Mouse (Mus musculus): ENCODE measurements around the gene Itpr2.

Itpr2 gene

GRCm38 (mm10) chr6:146111781-146112180 is 390.2 kb downstream of the Itpr2 start:
- no peak for DNase-seq (ENCODE audit: low read depth, low spot score)

- no peak for DNase-seq (ENCODE audit: low read depth, low spot score)
Observed at GRCm38 (mm10) chr6:146110832-146111741, 390.9 kb downstream of the Itpr2 start.

GRCm38 (mm10) chr6:146110425-146110824 is 391.6 kb downstream of the Itpr2 start:
- DNase-seq (ENCODE audit: low read depth, low spot score), result no peak

- DNase-seq (ENCODE audit: low read depth, low spot score), result no peak
Observed at GRCm38 (mm10) chr6:146108695-146109094, 393.3 kb downstream of the Itpr2 start.

- DNase-seq (ENCODE audit: low read depth, low spot score), result no peak
Observed at GRCm38 (mm10) chr6:146107117-146107832, 394.7 kb downstream of the Itpr2 start.

GRCm38 (mm10) chr6:146083056-146083961 is 418.7 kb downstream of the Itpr2 start:
- DNase-seq (ENCODE audit: low read depth, low spot score), result no peak

- DNase-seq (ENCODE audit: low read depth, low spot score), result no peak
Observed at GRCm38 (mm10) chr6:146082476-146082875, 419.5 kb downstream of the Itpr2 start.

- no peak for DNase-seq (ENCODE audit: low read depth, low spot score)
Observed at GRCm38 (mm10) chr6:146081578-146081977, 420.4 kb downstream of the Itpr2 start.

GRCm38 (mm10) chr6:146080546-146081512 is 421.2 kb downstream of the Itpr2 start:
- DNase-seq (ENCODE audit: low read depth, low spot score), result no peak

GRCm38 (mm10) chr6:146079734-146080443 is 422.1 kb downstream of the Itpr2 start:
- no peak for DNase-seq (ENCODE audit: low read depth, low spot score)

GRCm38 (mm10) chr6:146079261-146079660 is 422.8 kb downstream of the Itpr2 start:
- peak; percentile 64 for DNase-seq (ENCODE audit: low read depth, low spot score)

- no peak for DNase-seq (ENCODE audit: low read depth, low spot score)
Observed at GRCm38 (mm10) chr6:146078136-146078535, 423.9 kb downstream of the Itpr2 start.

- DNase-seq (ENCODE audit: low read depth, low spot score), result peak; percentile 16
Observed at GRCm38 (mm10) chr6:146077124-146077889, 424.7 kb downstream of the Itpr2 start.

- no peak for DNase-seq (ENCODE audit: low read depth, low spot score)
Observed at GRCm38 (mm10) chr6:146072842-146073241, 429.2 kb downstream of the Itpr2 start.

- DNase-seq (ENCODE audit: low read depth, low spot score), result no peak
Observed at GRCm38 (mm10) chr6:146071883-146072282, 430.1 kb downstream of the Itpr2 start.

Measured in ES-CJ7 (cell line).